Mouse (Mus musculus) G1E (cell line): ENCODE results near the gene Ncapg. TPM values are rescaled to one million over a fixed set of nuclear protein-coding genes. Genes with fewer than 3 reads are reported as not detected.
A peak's percentile ranks its signal among the peaks of the same experiment; 100 is the strongest.

Source experiments
- ATAC-seq: 2 replicates; pipeline ENCODE4 v1.8.0; 2016; ENCODE audit warnings: mild to moderate bottlenecking; ENCODE audit not compliant: insufficient number of reproducible peaks, poor library complexity, low FRiP score, severe bottlenecking; ENCODE audit errors: extremely low read depth
- DNase-seq: peaks from one replicate; pipeline ENCODE4 v3.0.0; 2012; ENCODE audit warnings: low spot score
- H3K27me3 ChIP-seq: 2 replicates; pipeline ENCODE4 v1.6.1; 2012; ENCODE audit warnings: mild to moderate bottlenecking, low read length, inconsistent platforms; ENCODE audit not compliant: insufficient read depth
- H3K36me3 ChIP-seq: replicated peaks from 2 replicates; pipeline ENCODE3; 2012; ENCODE audit warnings: mild to moderate bottlenecking, inconsistent platforms
- H3K4me1 ChIP-seq: 2 replicates; pipeline ENCODE4 v1.6.1; 2012; ENCODE audit warnings: low read depth, low read length, inconsistent platforms, mixed read lengths; ENCODE audit not compliant: insufficient read depth
- H3K4me3 ChIP-seq: 2 replicates; pipeline ENCODE4 v1.5.1; 2012; ENCODE audit warnings: low read depth, mild to moderate bottlenecking, inconsistent platforms, low read length, moderate library complexity, mixed read lengths
- H3K9me3 ChIP-seq: replicated peaks from 2 replicates; pipeline ENCODE4 v1.6.1; 2012; ENCODE audit warnings: inconsistent platforms
- CTCF ChIP-seq: IDR thresholded peaks from 2 replicates; pipeline ENCODE4 v1.5.1; 2012; ENCODE audit warnings: low read depth, low read length, inconsistent platforms, mixed read lengths
- GATA1 ChIP-seq: IDR thresholded peaks from 2 replicates; pipeline ENCODE4 v1.6.1; 2012; ENCODE audit warnings: borderline replicate concordance, low read length, inconsistent platforms, mixed read lengths
- GATA2 ChIP-seq: IDR thresholded peaks from 2 replicates; pipeline ENCODE4 v1.6.1; 2012; ENCODE audit warnings: low read depth, low read length, inconsistent platforms, borderline replicate concordance
- POLR2AphosphoS5 ChIP-seq: IDR thresholded peaks from 2 replicates; pipeline ENCODE4 v1.6.1; 2012; ENCODE audit warnings: low read depth, low read length, inconsistent platforms; ENCODE audit not compliant: insufficient replicate concordance
- TAL1 ChIP-seq: conservative IDR thresholded peaks from 2 replicates; pipeline ENCODE4 v1.6.1; 2012; ENCODE audit warnings: low read depth, low read length, inconsistent platforms, mixed read lengths
- polyA plus RNA-seq: library from polyadenylated mRNA; stranded (reverse); fragments of >175 nt; gene quantifications from 2 replicates; pipeline ENCODE4 v1.2.3, GENCODE M21; 2012
- total RNA-seq, 2 experiments: library from RNA; stranded (forward) in 1 of 2; stranded (reverse) in 1 of 2; fragments of 200-1000 nt in 1 of 2; fragments of >200 nt in 1 of 2; fragmentation: Nextera tagmentation in 1 of 2; gene quantifications; 2 replicates each; pipeline ENCODE4 v1.2.3; 2014 to 2017

Ncapg gene
- total and polyA plus RNA-seq, 3 experiments = 9.2 to 157 (median 155) TPM

- TF ChIP-seq POLR2AphosphoS5 = no peak
- no peak for TF ChIP-seq CTCF
- TF ChIP-seq TAL1 = no peak
- no peak for TF ChIP-seq GATA1
- TF ChIP-seq GATA2 = no peak
- peaks cover 26% of the 10 kb centered on the region for H3K36me3 ChIP-seq
- peaks cover 9% of the 10 kb centered on the region for H3K4me1 ChIP-seq
- DNase-seq (no peak), ATAC-seq (no peak)
- no peaks in the 10 kb centered on the region for H3K27me3 ChIP-seq
- peak overlapping the region; percentile 88 for H3K4me3 ChIP-seq
- no peaks in the 10 kb centered on the region for H3K9me3 ChIP-seq
Measured at GRCm38 (mm10) chr5:45670894-45671494, 1.3 kb downstream of the Ncapg start.

- H3K36me3 ChIP-seq = peaks cover 57% of the 10 kb centered on the region
- H3K4me3 ChIP-seq = no peak overlapping the region
- no peaks in the 10 kb centered on the region for H3K27me3 ChIP-seq
- TF ChIP-seq GATA1 (no peak), POLR2AphosphoS5 (no peak), TAL1 (no peak), GATA2 (no peak), CTCF (no peak)
- DNase-seq (no peak), ATAC-seq (no peak)
- H3K9me3 ChIP-seq = no peaks in the 10 kb centered on the region
- peaks cover 8% of the 10 kb centered on the region for H3K4me1 ChIP-seq
Measured at GRCm38 (mm10) chr5:45675032-45675431, 5.3 kb downstream of the Ncapg start.

- no peaks in the 10 kb centered on the region for H3K9me3 ChIP-seq
- no peak overlapping the region for H3K4me3 ChIP-seq
- no peaks in the 10 kb centered on the region for H3K27me3 ChIP-seq
- peaks cover 65% of the 10 kb centered on the region for H3K36me3 ChIP-seq
- ATAC-seq (no peak), DNase-seq (no peak)
- peaks cover 5% of the 10 kb centered on the region; the same call in 1 of the 2 replicates for H3K4me1 ChIP-seq
- TF ChIP-seq CTCF = no peak
- no peak for TF ChIP-seq TAL1
- TF ChIP-seq GATA2 = no peak
- TF ChIP-seq GATA1 = no peak
- TF ChIP-seq POLR2AphosphoS5 = no peak
Measured at GRCm38 (mm10) chr5:45677639-45678038, 7.9 kb downstream of the Ncapg start.

- Histone ChIP-seq H3K9me3 (no peaks in the 10 kb centered on the region), H3K4me1 (peaks cover 5% of the 10 kb centered on the region; the same call in 1 of the 2 replicates), H3K27me3 (no peaks in the 10 kb centered on the region), H3K4me3 (no peak overlapping the region), H3K36me3 (peaks cover 68% of the 10 kb centered on the region)
- TF ChIP-seq GATA1 (no peak), CTCF (no peak), GATA2 (no peak), TAL1 (no peak)
- DNase-seq (no peak), ATAC-seq (no peak)
Measured at GRCm38 (mm10) chr5:45679955-45680354, 10.2 kb downstream of the Ncapg start.

- no peak for DNase-seq
- ATAC-seq = peak; percentile 40; the same call in 1 of the 2 replicates
- no peaks in the 10 kb centered on the region for H3K9me3 ChIP-seq
- H3K4me3 ChIP-seq = no peak overlapping the region
- H3K27me3 ChIP-seq = no peaks in the 10 kb centered on the region
- H3K36me3 ChIP-seq = peaks cover 59% of the 10 kb centered on the region
- H3K4me1 ChIP-seq = peaks cover 2% of the 10 kb centered on the region; the same call in 1 of the 2 replicates
- no peak for TF ChIP-seq GATA1
- TF ChIP-seq GATA2 = no peak
- TF ChIP-seq POLR2AphosphoS5 = no peak
- TF ChIP-seq TAL1 = no peak
- no peak for TF ChIP-seq CTCF
Measured at GRCm38 (mm10) chr5:45683388-45683787, 13.7 kb downstream of the Ncapg start.

GRCm38 (mm10) chr5:45685243-45685642 lies 15.5 kb downstream of the Ncapg start:
- TF ChIP-seq TAL1 (no peak), GATA2 (no peak), GATA1 (no peak), CTCF (no peak), POLR2AphosphoS5 (no peak)
- peaks cover 58% of the 10 kb centered on the region for H3K36me3 ChIP-seq
- no peak overlapping the region for H3K4me3 ChIP-seq
- no peaks in the 10 kb centered on the region for H3K9me3 ChIP-seq
- H3K4me1 ChIP-seq = peaks cover 9% of the 10 kb centered on the region; the same call in 1 of the 2 replicates
- no peak for ATAC-seq
- DNase-seq = no peak
- H3K27me3 ChIP-seq = no peaks in the 10 kb centered on the region
